Mouse (Mus musculus) C2C12 (cell line): ENCODE measurements at regions not wholly inside any gene's neighbourhood (a gene's known extent, or its start where the extent isn't known, plus 50 kb on each side); places are given as distances from the start of the nearest gene placed in this dataset.

Experiments
- CEBPB ChIP-seq: IDR thresholded peaks from one replicate; pipeline ENCODE4 v1.6.1; 2011; ENCODE audit warnings: low read depth, mild to moderate bottlenecking, control low read depth, moderate library complexity
- CTCF ChIP-seq: IDR thresholded peaks from one replicate; pipeline ENCODE4 v1.5.1; 2011; ENCODE audit not compliant: control insufficient read depth, insufficient read depth, insufficient read length

DNA sequence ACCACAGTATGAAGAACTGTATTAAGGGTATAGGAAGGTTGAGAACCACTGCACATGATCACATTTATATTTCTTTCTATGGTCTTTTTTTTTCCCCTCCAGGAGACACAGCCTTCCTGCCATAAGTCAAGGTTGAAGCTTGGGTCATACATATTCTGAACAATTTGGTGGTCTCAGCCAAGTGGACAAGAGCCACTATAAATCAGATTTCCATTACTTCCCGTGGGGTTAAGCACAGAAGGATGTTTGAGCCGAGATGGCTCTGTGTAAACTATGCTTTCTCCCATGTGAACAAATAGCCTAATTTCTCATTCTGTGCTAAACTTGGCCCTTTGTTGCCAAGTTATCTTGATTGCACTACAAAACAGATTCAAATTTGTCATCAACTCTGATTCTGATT is 66.8 kb upstream of the Serpine2 start:
- TF ChIP-seq CTCF (no peak), CEBPB (no peak)
